Mouse (Mus musculus) naive thymus-derived CD4-positive, alpha-beta T cell, adult 5 months (primary cell): ENCODE results near the gene Stard10. TPM values are rescaled to one million over a fixed set of nuclear protein-coding genes. Genes with fewer than 3 reads are reported as not detected.

ENCODE experiments used
- polyA plus RNA-seq: library from polyadenylated mRNA; unstranded; fragments of 100-300 nt; shearing (Covaris generic); gene quantifications from one replicate; pipeline ENCODE4 v1.2.1, GENCODE M21; 2017

Gene Stard10
- polyA plus RNA-seq = 9.0 TPM

GRCm38 (mm10) chr7:101317014-101317413 lies at the start of gene Stard10:
TSS of gene Stard10 (plus strand) at chr7:101317086.

GRCm38 (mm10) chr7:101301881-101302456 lies 14.9 kb upstream of the Stard10 start, which contains the start of gene Atg16l2:
TSS of gene Atg16l2 (minus strand) at chr7:101302251.

GRCm38 (mm10) chr7:101347767-101348270 lies 30.9 kb downstream of the Stard10 start, which contains the start of gene Arap1:
TSS of gene Arap1 (plus strand) at chr7:101348067.

Other genes starting within 250 kb of the Stard10 start
- gene Fchsd2, start 224.2 kb upstream of the Stard10 start, polyA plus RNA-seq = 51.2 TPM
- 109 TPM for gene Atg16l2, start 14.8 kb upstream of the Stard10 start, polyA plus RNA-seq
- gene Arap1, start 31.0 kb downstream of the Stard10 start, polyA plus RNA-seq = 62.8 TPM
- gene Gm45837, start 93.8 kb downstream of the Stard10 start, polyA plus RNA-seq = 41.4 TPM
- gene Pde2a, start 104.6 kb downstream of the Stard10 start, polyA plus RNA-seq = 24.8 TPM